Mouse (Mus musculus): ENCODE measurements at regions not wholly inside any gene's neighbourhood (a gene's known extent, or its start where the extent isn't known, plus 50 kb on each side); places are given as distances from the start of the nearest gene placed in this dataset.

DNA sequence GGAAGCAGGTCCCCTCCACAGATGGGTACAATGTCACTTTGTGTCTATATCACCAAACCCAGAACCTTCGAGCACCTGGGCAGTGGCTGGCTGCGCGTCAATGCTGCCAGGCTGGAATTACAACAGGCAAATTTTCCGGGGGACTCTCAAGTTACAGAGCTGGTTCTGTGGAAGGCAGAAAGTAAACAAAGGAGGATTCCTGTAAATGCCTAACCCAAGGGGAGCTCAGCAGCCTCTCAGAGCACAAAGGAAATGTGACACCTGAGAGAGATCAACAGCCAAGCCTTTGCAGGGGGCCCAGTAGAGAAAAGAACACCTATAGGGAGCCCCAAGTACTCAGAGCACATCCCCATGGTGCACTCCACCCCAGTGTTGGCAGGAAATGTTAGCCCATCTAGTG is 70.7 kb downstream of the Setd4 start:
- DNase-seq (ENCODE audit: low spot score) = no peak

- no peak for DNase-seq (ENCODE audit: low spot score)
Measured at GRCm38 (mm10) chr16:93531937-93532336, 71.9 kb downstream of the Setd4 start.

DNA sequence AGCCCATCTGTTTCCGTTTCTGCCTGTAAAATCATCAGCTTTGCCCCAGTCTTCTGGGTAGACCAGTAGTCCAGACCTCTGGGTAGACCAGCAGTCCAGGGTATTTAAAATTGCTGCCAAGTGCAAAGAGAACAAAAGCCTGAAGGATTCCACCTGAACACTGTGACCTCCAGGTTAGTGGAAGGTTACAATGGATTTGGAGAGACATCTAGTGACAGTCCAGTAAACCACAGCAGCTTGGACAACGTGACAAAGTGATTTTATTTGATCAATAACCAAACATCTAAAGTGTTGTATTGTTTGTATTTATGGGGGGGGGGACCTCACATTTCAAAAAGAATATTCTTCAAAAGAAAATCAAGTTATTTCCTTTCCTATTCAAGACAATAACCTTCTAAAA is 81.4 kb downstream of the Setd4 start:
- no peak for DNase-seq (ENCODE audit: low spot score)

- no peak for DNase-seq (ENCODE audit: low spot score)
Measured at GRCm38 (mm10) chr16:93520481-93520880, 83.4 kb downstream of the Setd4 start.

GRCm38 (mm10) chr16:93518620-93519019 is 85.2 kb downstream of the Setd4 start:
- no peak for DNase-seq (ENCODE audit: low spot score)

- no peak for DNase-seq (ENCODE audit: low spot score)
Measured at GRCm38 (mm10) chr16:93516793-93517192, 87.1 kb downstream of the Setd4 start.

DNA sequence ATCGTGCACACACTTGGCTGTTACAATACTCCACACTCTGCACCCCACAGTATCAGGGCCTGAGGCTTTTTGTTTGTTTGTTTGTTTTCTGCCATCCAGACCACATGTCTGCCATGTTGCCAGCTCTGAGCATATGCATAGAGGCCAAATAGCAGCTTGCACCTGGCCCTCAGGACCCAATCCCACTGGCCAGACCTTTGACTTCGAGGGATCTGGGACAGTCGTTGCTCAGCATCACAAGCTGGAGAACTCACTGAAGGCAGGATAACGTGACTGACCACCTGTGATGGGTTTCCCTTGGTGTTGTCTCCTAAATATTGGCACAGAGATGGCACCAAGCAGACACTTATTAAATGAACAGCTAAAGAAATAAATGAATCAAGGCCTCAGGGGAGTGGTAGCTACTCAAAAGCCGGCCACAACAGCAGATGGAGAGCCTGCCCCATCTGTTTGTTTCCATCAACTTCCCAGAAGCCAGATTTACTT is 88.4 kb downstream of the Setd4 start:
- DNase-seq (ENCODE audit: low spot score) = peak; percentile 20

GRCm38 (mm10) chr16:93513616-93514041 is 90.2 kb downstream of the Setd4 start:
- DNase-seq (ENCODE audit: low spot score) = no peak

DNA sequence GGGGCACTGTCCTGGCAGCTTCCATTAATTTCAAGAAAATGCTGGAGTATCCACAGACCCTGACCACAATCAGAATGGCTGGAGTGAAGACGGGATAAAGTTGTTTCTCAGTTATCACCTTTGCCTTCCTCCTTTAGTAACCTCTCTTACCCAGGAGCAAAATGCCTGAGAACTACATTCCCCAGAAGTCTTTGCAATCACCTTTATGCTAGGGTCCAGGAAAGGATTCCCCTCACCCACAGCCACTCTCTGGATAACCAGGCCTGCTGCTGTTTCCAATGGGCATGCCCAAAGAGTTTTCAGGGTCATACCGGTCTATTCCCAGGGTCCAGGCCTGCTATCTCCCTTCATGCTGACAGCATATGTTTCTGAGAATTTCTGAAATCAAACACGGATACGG is 91.9 kb downstream of the Setd4 start:
- DNase-seq (ENCODE audit: low spot score) = no peak

DNA sequence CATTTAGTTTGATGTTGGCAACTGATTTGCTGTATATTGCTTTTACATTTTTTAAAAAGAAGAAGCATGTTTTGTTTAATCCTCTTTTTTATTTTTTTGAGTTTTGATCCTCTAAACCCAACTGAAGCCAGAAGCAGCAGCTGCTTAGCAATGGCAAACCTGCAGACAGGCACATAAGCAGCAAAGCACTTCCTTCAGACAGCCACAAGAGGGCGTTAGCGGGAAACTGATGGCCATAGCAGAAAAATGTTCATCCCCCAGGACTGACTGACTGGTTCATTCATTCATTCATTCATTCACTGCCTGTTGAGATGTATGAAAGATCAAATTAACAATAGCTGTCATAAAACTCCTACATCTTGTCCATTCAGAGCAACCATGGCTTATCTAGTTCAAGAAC is 92.3 kb downstream of the Setd4 start:
- no peak for DNase-seq (ENCODE audit: low spot score)

- no peak for DNase-seq (ENCODE audit: low spot score)
Measured at GRCm38 (mm10) chr16:93498800-93499199, 105.1 kb downstream of the Setd4 start.

DNA sequence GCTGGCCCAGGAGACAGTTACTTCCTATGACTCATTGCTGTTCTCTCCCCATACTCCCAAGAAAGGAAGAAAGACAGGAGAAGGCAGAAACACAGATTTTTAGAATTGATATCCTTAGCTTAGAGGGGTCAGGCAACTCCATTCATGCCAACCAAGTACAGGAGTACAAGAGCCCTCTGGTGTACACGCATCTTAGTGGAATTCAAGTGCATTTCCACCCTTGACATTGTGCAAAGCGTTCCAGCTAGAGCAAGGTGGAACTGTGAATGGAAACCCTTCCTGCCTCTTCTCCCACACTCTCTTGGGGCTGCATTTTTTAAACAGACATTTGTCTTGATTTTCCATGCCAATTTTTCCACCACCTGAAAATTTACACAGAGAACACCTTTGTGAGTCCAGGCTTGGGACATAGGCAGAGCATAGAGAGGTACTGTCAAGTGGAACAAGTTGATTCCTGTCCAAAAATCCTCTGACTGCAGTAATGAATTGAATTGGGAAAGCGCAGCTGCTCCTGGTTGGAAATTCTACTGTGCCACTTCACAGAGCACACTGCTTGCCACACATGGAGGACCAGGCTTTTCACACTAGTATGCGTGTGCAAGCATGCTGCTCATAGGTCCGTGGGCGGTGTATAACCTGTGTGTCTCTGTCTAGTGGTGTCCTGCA is 110.4 kb downstream of the Setd4 start:
- DNase-seq (ENCODE audit: low spot score) = no peak

- DNase-seq (ENCODE audit: low spot score) = no peak
Measured at GRCm38 (mm10) chr16:93486646-93487550, 117.0 kb downstream of the Setd4 start.

GRCm38 (mm10) chr16:93469957-93470356 is 133.9 kb downstream of the Setd4 start:
- no peak for DNase-seq (ENCODE audit: low spot score)

DNA sequence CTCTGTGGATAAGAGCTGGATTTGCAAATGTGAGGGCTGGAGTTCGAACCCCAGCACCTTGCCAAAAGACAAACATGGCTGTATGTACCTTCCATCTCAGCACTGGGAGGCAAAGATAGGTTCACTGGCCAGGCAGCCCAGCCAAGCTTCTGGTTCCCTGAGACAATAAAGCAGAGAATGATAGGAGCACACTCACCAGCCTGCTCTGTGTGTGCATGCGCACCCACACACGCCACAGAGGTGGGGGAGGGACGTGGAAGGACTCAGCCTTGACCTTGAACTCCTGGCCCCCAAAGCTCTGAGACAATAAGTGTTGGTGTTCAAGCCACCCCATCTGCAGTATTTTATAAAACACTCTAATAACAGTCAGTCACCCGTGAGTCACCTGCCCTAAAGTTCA is 138.1 kb downstream of the Setd4 start:
- DNase-seq (ENCODE audit: low spot score) = no peak

DNA sequence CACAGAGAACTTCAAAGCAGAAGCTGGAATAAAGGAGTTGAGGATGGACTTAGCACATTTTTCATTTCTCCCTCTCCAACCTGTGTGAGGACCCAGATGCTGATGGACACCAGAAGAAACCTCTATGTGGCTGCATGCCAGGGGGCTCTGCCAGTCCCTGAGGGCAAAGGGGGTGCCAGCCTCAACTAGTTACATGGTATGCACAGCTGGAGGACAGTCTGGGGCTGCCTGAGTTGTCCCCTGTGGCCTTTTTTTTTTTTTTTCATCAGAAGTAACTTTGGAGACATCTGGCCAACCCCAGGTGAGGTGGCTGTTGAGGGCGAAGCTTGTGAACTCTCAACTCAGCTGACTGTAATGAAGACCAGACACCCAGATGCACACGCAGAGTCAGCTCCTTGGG is 139.0 kb downstream of the Setd4 start:
- no peak for DNase-seq (ENCODE audit: low spot score)

DNA sequence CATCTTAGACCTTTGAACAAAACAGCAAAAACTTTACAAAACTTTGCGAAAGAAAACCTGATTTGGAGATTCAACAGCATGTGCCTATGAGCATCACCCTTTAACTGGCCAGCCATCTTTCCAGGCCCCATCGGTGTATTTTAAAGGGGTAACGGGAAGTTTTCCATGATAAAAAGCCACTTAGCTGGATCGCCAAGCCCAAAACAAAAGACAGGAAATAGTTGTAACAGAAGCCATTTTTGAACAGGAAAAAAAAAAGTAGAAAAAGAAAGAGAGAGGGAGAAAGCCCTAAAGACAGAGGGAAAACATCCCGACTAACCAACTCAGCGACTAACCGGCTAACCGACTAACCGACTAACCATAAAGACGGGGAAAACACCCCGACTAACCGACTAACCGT is 140.5 kb downstream of the Setd4 start:
- no peak for DNase-seq (ENCODE audit: low spot score)

DNA sequence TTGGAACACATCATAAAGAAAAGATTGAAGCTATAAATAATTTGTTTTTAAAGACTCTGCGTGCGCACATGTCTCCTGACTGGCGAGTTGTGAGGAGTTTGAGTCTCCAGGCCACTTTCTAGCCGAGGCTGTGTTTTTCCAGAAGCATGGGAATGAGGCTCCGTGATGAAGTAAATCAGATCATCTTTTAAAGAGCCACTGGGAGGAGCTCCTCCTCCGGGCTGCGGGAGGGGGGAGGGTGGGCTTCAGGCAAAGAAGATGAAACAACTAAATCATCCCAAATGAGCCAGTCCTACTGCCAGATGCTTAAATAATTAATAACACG is 141.6 kb downstream of the Setd4 start:
- DNase-seq (ENCODE audit: low spot score) = no peak

- no peak for DNase-seq (ENCODE audit: low spot score)
Measured at GRCm38 (mm10) chr16:93461406-93462285, 142.2 kb downstream of the Setd4 start.

- no peak for DNase-seq (ENCODE audit: low spot score)
Measured at GRCm38 (mm10) chr16:93459497-93460240, 144.2 kb downstream of the Setd4 start.

DNA sequence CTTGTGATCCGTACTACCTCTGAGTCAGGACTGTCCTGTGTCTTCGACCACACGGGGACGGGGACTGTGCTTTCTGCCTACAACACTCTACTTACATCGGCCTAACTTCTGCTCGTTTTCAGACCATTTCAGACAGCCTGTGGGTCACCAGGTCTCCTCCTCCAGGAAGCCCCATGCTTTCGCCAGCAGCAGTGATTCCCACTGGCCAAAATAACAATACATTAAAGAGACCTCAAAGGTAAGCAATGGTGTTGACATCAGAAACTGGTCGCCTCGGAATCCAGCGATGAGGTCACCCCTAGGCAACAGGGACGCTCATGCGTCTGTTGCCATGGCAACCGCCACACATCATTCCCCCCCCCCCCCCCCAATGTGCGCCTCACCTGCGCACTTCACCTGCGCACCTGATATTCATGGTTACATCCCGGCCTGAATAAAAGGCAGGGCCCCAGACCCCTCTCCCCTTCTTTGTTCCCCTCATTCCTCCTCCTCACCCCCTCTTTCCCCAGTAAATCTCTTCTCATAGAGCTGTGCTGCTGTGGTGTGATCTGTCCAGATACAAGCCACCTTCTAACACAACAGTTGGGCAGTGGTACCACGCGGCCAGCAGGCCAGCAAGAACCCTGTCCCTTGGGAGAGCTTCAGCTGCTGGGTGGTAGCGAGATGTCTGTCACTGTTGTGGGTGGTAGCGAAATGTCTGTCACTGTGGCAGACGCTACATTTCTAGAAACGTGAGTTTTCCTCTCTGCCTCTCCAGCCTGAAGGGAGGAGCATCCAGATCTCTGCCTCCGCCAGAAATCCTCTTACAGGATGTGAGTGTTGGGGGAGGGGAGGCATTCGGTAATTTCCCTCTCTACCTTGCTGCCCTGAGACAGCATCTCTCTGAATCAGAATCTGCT is 145.0 kb downstream of the Setd4 start:
- DNase-seq (ENCODE audit: low spot score) = no peak

Measured in layer of hippocampus, adult 11-12 months (tissue).